Mouse (Mus musculus) olfactory bulb, adult 2 months (tissue): ENCODE results near the gene Dmac2.

Source experiments
- CTCF ChIP-seq: fragments of 200-500 bp; IDR thresholded peaks from 2 replicates; pipeline ENCODE4 v1.5.1; 2012; ENCODE audit warnings: low read depth, mild to moderate bottlenecking, low read length, moderate library complexity; ENCODE audit not compliant: insufficient read depth
- POLR2A ChIP-seq: fragments of 200-500 bp; IDR thresholded peaks from 2 replicates; pipeline ENCODE4 v1.6.1; 2012; ENCODE audit warnings: mild to moderate bottlenecking, low read depth, low read length, moderate library complexity; ENCODE audit not compliant: insufficient read depth

DNA sequence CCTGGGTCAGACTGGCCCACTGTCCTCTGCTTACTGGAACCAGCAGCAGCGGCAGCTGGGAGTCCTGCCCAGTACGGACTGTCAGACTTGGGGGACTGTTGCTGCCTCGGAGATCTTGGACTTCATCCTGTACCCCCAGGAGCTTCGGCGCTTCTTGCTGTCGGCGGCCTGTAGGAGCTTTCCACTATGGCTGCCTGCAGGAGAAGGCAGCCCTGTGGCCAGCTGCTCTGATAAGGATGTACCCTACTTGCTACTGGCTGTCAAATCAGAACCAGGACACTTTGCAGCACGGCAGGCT, 9.1 kb downstream of the Dmac2 start:
- no peak for TF ChIP-seq CTCF
- TF ChIP-seq POLR2A, result no peak
